Mouse (Mus musculus) midbrain, postnatal 0 days (tissue): ENCODE measurements around the gene Tpk1. TPM values are rescaled to one million over a fixed set of nuclear protein-coding genes. Genes with fewer than 3 reads are reported as not detected.

ENCODE experiments used
- ATAC-seq: fragments of 200-750 bp; cut with Nextera tagmentation; 2 replicates; pipeline ENCODE4 v1.8.0; 2017; ENCODE audit warnings: moderate number of reproducible peaks, mild to moderate bottlenecking, moderate TSS enrichment, moderate library complexity; ENCODE audit not compliant: low FRiP score
- DNase-seq: peaks from one replicate; pipeline ENCODE4 v3.0.0-alpha.2; 2015; ENCODE audit warnings: low spot score
- H3K27ac ChIP-seq: fragments of 300-500 bp; sonication (generic); 2 replicates; pipeline ENCODE4 v1.5.1; 2014; ENCODE audit warnings: low read depth, mild to moderate bottlenecking, low read length, mixed read lengths
- H3K27me3 ChIP-seq: fragments of 300-500 bp; sonication (generic); 2 replicates; pipeline ENCODE4 v1.6.1; 2014; ENCODE audit warnings: low read length, control low read depth, mixed read lengths; ENCODE audit not compliant: insufficient read depth
- H3K36me3 ChIP-seq: fragments of 300-500 bp; sonication (generic); 2 replicates; pipeline ENCODE4 v1.6.1; 2014; ENCODE audit warnings: low read length, control low read depth, mixed read lengths; ENCODE audit not compliant: insufficient read depth
- H3K4me1 ChIP-seq: fragments of 300-500 bp; sonication (generic); 2 replicates; pipeline ENCODE4 v1.6.1; 2014; ENCODE audit warnings: mild to moderate bottlenecking, control low read depth, antibody characterized with exemption, low read length, mixed read lengths; ENCODE audit not compliant: insufficient read depth
- H3K4me2 ChIP-seq: fragments of 300-500 bp; sonication (generic); 2 replicates; pipeline ENCODE4 v1.6.1; 2014; ENCODE audit warnings: low read depth, mild to moderate bottlenecking, low read length, mixed read lengths; ENCODE audit not compliant: poor library complexity, severe bottlenecking
- H3K4me3 ChIP-seq: fragments of 300-500 bp; sonication (generic); 2 replicates; pipeline ENCODE4 v1.5.1; 2014; ENCODE audit warnings: low read depth, mild to moderate bottlenecking, low read length, moderate library complexity
- H3K9ac ChIP-seq: fragments of 300-500 bp; sonication (generic); replicated peaks from 2 replicates; pipeline ENCODE4 v1.6.1; 2014; ENCODE audit warnings: mild to moderate bottlenecking, low read length, moderate library complexity, mixed read lengths; ENCODE audit not compliant: poor library complexity, severe bottlenecking
- H3K9me3 ChIP-seq: fragments of 300-500 bp; sonication (generic); 2 replicates; pipeline ENCODE4 v1.6.1; 2016; ENCODE audit warnings: low read length, control low read depth
- CTCF ChIP-seq: IDR thresholded peaks from 2 replicates; pipeline ENCODE4 v1.5.1; 2016; ENCODE audit warnings: antibody characterized with exemption, mild to moderate bottlenecking
- WGBS: fragments of 180-500 bp; shearing (Covaris S2); extraction: QIAGEN DNeasy Blood & Tissue Kit; methylation state at CpG from one replicate; pipeline ENCODE4 v1.1.7; 2014; 5-methylcytosine and 5-hydroxymethylcytosine counted together
- polyA plus RNA-seq: library from polyadenylated mRNA; unstranded; fragments of >200 nt; fragmentation: Nextera tagmentation; extraction: Ambion mirVana; gene quantifications from 2 replicates; pipeline ENCODE4 v1.2.1, GENCODE M21; 2015
- total RNA-seq: library from RNA; depleted of rRNA; stranded (reverse); fragments of >200 nt; gene quantifications from 2 replicates; pipeline ENCODE4 v1.2.3, GENCODE M21; 2014

Gene Tpk1
- total and polyA plus RNA-seq, 2 experiments from 2014 or later = 4.4 to 6.0 TPM

DNA sequence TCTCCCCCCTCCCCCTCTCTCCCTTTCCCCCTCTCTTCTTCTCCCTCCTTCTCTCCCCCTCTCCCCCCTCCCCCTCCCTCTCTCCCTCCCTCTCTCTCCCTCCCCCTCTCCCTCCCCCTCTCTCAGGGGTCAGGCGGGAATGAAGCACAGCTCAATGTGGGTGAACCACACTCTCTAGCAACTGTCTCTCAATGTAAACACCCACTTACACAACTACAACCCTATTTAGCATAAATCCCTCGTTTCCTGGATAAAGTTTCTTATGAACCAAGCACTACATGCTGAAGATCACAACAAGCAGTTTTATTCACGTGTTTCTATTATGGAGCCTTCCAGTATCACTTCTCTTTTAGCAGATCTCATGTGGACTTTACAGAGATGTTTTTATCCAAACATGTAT lies 281.8 kb downstream of the Tpk1 start:
- ATAC-seq (no peak), DNase-seq (no peak)
- no peak overlapping the region for H3K4me2 ChIP-seq
- H3K4me3 ChIP-seq = no peak overlapping the region
- H3K27me3 ChIP-seq = no peaks in the 10 kb centered on the region
- no peaks in the 10 kb centered on the region for H3K9me3 ChIP-seq
- no peaks in the 10 kb centered on the region for H3K4me1 ChIP-seq
- no peak overlapping the region for H3K9ac ChIP-seq
- no peak for TF ChIP-seq CTCF
- WGBS = 74% methylated on average over 3 of the region's 3 CpGs
- no peaks in the 10 kb centered on the region for H3K36me3 ChIP-seq
- H3K27ac ChIP-seq = no peak overlapping the region

GRCm38 (mm10) chr6:43382750-43383149 lies 283.3 kb downstream of the Tpk1 start:
- no peak overlapping the region for H3K4me2 ChIP-seq
- no peak overlapping the region for H3K9ac ChIP-seq
- H3K36me3 ChIP-seq = no peaks in the 10 kb centered on the region
- no peak for TF ChIP-seq CTCF
- H3K27me3 ChIP-seq = no peaks in the 10 kb centered on the region
- H3K4me3 ChIP-seq = no peak overlapping the region
- no peaks in the 10 kb centered on the region for H3K4me1 ChIP-seq
- WGBS = 88% methylated on average over 3 of the region's 3 CpGs
- H3K9me3 ChIP-seq = no peaks in the 10 kb centered on the region
- no peak overlapping the region for H3K27ac ChIP-seq
- DNase-seq (no peak), ATAC-seq (no peak)

DNA sequence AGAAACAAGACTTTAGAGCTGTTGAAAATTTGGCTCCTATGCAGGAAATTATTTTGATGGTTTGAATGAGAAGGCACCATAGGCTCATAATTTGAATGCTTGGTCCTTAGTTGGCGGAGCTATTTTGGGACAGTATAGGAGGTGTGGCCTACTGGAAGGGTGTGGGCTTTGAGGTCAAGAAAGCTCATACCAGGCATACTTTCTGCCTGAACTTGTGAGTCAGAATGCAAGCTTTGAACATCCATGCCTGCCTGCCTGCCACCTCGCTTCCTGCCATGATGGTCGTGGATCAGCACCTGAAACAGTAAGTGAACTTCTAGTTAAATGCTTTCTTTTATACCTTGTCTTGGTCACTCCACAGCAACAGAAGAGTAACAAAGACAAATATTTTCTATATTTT lies 283.8 kb downstream of the Tpk1 start:
- no peak for TF ChIP-seq CTCF

GRCm38 (mm10) chr6:43373206-43373605 lies 292.9 kb downstream of the Tpk1 start:
- Histone ChIP-seq H3K9me3 (no peaks in the 10 kb centered on the region), H3K36me3 (no peaks in the 10 kb centered on the region), H3K4me2 (no peak overlapping the region), H3K27ac (no peak overlapping the region), H3K9ac (no peak overlapping the region), H3K4me3 (no peak overlapping the region), H3K27me3 (no peaks in the 10 kb centered on the region), H3K4me1 (no peaks in the 10 kb centered on the region)
- DNase-seq = no peak
- no peak for ATAC-seq
- TF ChIP-seq CTCF = no peak
- 97% methylated on average over 5 of the region's 5 CpGs for WGBS

More for the DNA sequence above, 283.8 kb downstream of the Tpk1 start:
- H3K9ac ChIP-seq = no peak overlapping the region
- no peak for DNase-seq
- no peaks in the 10 kb centered on the region for H3K36me3 ChIP-seq
- no peak overlapping the region for H3K4me2 ChIP-seq
- ATAC-seq = no peak
- no peaks in the 10 kb centered on the region for H3K4me1 ChIP-seq
- no peaks in the 10 kb centered on the region for H3K27me3 ChIP-seq
- H3K4me3 ChIP-seq = no peak overlapping the region
- H3K27ac ChIP-seq = no peak overlapping the region
- WGBS = 90% methylated on average over 3 of the region's 3 CpGs
- no peaks in the 10 kb centered on the region for H3K9me3 ChIP-seq

- Histone ChIP-seq H3K27ac (no peak overlapping the region), H3K9me3 (no peaks in the 10 kb centered on the region), H3K36me3 (no peaks in the 10 kb centered on the region), H3K27me3 (no peaks in the 10 kb centered on the region), H3K4me1 (no peaks in the 10 kb centered on the region), H3K4me3 (no peak overlapping the region), H3K9ac (no peak overlapping the region), H3K4me2 (no peak overlapping the region)
- DNase-seq = no peak
- 71% methylated on average over 1 of the region's 1 CpGs for WGBS
- no peak for TF ChIP-seq CTCF
- ATAC-seq = no peak
Observed at GRCm38 (mm10) chr6:43367434-43367945, 298.6 kb downstream of the Tpk1 start.

DNA sequence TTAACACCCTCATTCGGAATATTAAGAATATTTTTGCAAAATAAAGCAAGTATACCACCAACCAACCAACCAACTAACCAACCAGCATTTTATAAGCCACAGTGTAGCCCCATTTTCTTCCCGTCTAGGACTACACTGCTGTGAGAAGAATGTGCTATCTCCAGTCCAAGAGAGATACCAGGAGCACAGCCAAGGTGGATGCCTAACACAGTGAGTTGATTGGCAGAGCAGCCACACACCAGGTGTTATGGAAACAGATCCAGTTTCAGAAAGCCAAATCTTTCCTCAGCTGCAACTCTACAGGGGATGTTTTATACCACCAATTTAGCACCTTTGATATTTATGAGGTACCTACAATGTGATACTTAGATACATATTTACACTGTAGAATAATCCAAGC lies 299.1 kb downstream of the Tpk1 start:
- Histone ChIP-seq H3K36me3 (no peaks in the 10 kb centered on the region), H3K4me3 (no peak overlapping the region), H3K9ac (no peak overlapping the region), H3K4me2 (no peak overlapping the region), H3K4me1 (no peaks in the 10 kb centered on the region), H3K9me3 (no peaks in the 10 kb centered on the region), H3K27ac (no peak overlapping the region), H3K27me3 (no peaks in the 10 kb centered on the region)
- WGBS = 75% methylated on average over 2 of the region's 2 CpGs
- TF ChIP-seq CTCF = no peak
- ATAC-seq = no peak
- no peak for DNase-seq
